Comparison of ENCODE assay signal across 29 mouse cellular contexts in the genomic region with DNA sequence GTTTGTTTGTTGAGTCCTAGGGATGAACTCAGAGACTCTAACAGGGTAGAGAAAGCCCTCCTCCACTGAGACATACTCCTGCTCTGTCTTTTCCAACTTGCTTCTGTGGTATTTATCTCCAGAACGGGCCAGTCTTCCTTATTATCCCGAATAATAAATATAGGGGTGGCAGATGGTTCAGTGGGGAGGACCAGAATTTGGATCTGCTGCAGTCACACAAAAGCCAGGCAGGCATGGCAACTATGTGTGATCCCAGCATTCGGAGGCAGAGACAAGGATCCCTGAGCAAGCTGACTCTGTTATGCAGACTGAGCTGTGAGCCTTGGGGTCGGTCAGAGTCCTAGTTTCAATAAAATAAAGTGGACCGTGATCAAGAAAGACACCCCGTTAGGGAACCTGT. TPM values are rescaled to one million over a fixed set of nuclear protein-coding genes. Genes with fewer than 3 reads are reported as not detected.
A peak's percentile ranks its signal among the peaks of the same experiment; 100 is the strongest.
DNase-seq lines count a peak whose midpoint lies in the region; ATAC-seq and TF ChIP-seq lines count a peak whose summit lies in the region.
"Had no signal": no experiment of that assay in that cellular context is flagged by ENCODE, and none has a peak within 500 bp of the region (broad histone marks: within the 10 kb centered on the region; RNA-seq: fewer than 3 reads in every experiment).

No protein-coding gene starts in this region.

- H3K27ac ChIP-seq in forebrain, postnatal 0 days (ENCODE audit: low read depth, low read length) = no peak overlapping the region
- H3K27ac ChIP-seq in forebrain, embryonic 12.5 days = no peak overlapping the region
- H3K27ac ChIP-seq: embryonic facial prominence, embryonic 10.5 days; embryonic facial prominence, embryonic 13.5 days; forebrain, embryonic 10.5 days; heart, embryonic 15.5 days; hindbrain, embryonic 13.5 days; intestine, embryonic 15.5 days had no signal

- H3K36me3 ChIP-seq in forebrain, postnatal 0 days (ENCODE audit: insufficient read depth) = no peaks in the 10 kb centered on the region
- no peaks in the 10 kb centered on the region for H3K36me3 ChIP-seq in forebrain, embryonic 12.5 days (replicated peaks)
- H3K36me3 ChIP-seq: embryonic facial prominence, embryonic 10.5 days; embryonic facial prominence, embryonic 13.5 days; forebrain, embryonic 10.5 days; heart, embryonic 12.5 days; heart, embryonic 15.5 days; hindbrain, embryonic 13.5 days; intestine, embryonic 15.5 days had no signal

- H3K9me3 ChIP-seq in forebrain, postnatal 0 days (ENCODE audit: low read length) = peaks cover 4% of the 10 kb centered on the region
- no peaks in the 10 kb centered on the region for H3K9me3 ChIP-seq in forebrain, embryonic 12.5 days
- H3K9me3 ChIP-seq: heart, embryonic 15.5 days; hindbrain, embryonic 13.5 days; intestine, embryonic 15.5 days had no signal

- WGBS in forebrain, postnatal 0 days = 72% methylated on average over 6 of the region's 6 CpGs
- 86% methylated on average over 6 of the region's 6 CpGs for whole genome bisulfite sequencing in forebrain, embryonic 12.5 days
- 78% methylated on average over 6 of the region's 6 CpGs for WGBS in lung, adult 2 months

- no peak overlapping the region for H3K4me2 ChIP-seq in forebrain, postnatal 0 days (ENCODE audit: low read depth)
- H3K4me2 ChIP-seq in forebrain, embryonic 12.5 days = no peak overlapping the region
- H3K4me2 ChIP-seq: embryonic facial prominence, embryonic 13.5 days; heart, embryonic 12.5 days; heart, embryonic 15.5 days; hindbrain, embryonic 13.5 days; intestine, embryonic 15.5 days had no signal

- no peaks in the 10 kb centered on the region for H3K4me1 ChIP-seq in forebrain, postnatal 0 days (ENCODE audit: insufficient read depth)
- no peaks in the 10 kb centered on the region for H3K4me1 ChIP-seq in forebrain, embryonic 12.5 days
- H3K4me1 ChIP-seq in lung, adult 2 months (ENCODE audit: control insufficient read depth, insufficient read depth, low read length) = no peaks in the 10 kb centered on the region
- H3K4me1 ChIP-seq: embryonic facial prominence, embryonic 10.5 days; embryonic facial prominence, embryonic 13.5 days; forebrain, embryonic 10.5 days; heart, embryonic 12.5 days; heart, embryonic 15.5 days; hindbrain, embryonic 13.5 days; intestine, embryonic 15.5 days had no signal

- no peak overlapping the region for H3K9ac ChIP-seq in forebrain, postnatal 0 days
- H3K9ac ChIP-seq in forebrain, embryonic 12.5 days = no peak overlapping the region
- H3K9ac ChIP-seq: embryonic facial prominence, embryonic 13.5 days; heart, embryonic 12.5 days; heart, embryonic 15.5 days; hindbrain, embryonic 13.5 days; intestine, embryonic 15.5 days had no signal

- ATAC-seq in forebrain, postnatal 0 days = peak; percentile 12; the same call in 1 of the 2 replicates
- ATAC-seq in forebrain, embryonic 12.5 days (ENCODE audit: low FRiP score) = no peak
- ATAC-seq: activated CD4-positive, CD25-positive, alpha-beta regulatory T cell, adult 4 months; forebrain, embryonic 14.5 days; hindbrain, embryonic 16.5 days; intestine, embryonic 15.5 days had no signal

- no peak overlapping the region for H3K4me3 ChIP-seq in forebrain, postnatal 0 days (ENCODE audit: low read depth, low read length)
- H3K4me3 ChIP-seq in forebrain, embryonic 12.5 days (replicated peaks) = no peak overlapping the region
- no peak overlapping the region for H3K4me3 ChIP-seq in lung, adult 2 months (replicated peaks; ENCODE audit: extremely low read depth, low read depth, low read length)
- H3K4me3 ChIP-seq: embryonic facial prominence, embryonic 10.5 days; embryonic facial prominence, embryonic 13.5 days; erythroblast, embryonic 14.5 days; forebrain, embryonic 10.5 days; heart, embryonic 12.5 days; heart, embryonic 15.5 days; hindbrain, embryonic 13.5 days; intestine, embryonic 15.5 days had no signal

- H3K27me3 ChIP-seq in forebrain, postnatal 0 days (ENCODE audit: insufficient read depth, low read length) = no peaks in the 10 kb centered on the region
- H3K27me3 ChIP-seq in forebrain, embryonic 12.5 days = no peaks in the 10 kb centered on the region
- H3K27me3 ChIP-seq: embryonic facial prominence, embryonic 13.5 days; heart, embryonic 12.5 days; heart, embryonic 15.5 days; hindbrain, embryonic 13.5 days; intestine, embryonic 15.5 days had no signal

- TF ChIP-seq POLR2A in lung, adult 2 months (IDR thresholded peaks at IDR 0.05; ENCODE audit: borderline replicate concordance, extremely low read depth, low read depth, low read length) = no peak

- DNase-seq in forebrain, postnatal 0 days = no peak
- peak; percentile 46 for DNase-seq in brain, adult 2 months (ENCODE audit: low read depth, low spot score)
- DNase-seq in layer of hippocampus, adult 18-20 months (ENCODE audit: low spot score in 2 of 2) = peak; percentile 20 to 74
- peak; percentile 31 for DNase-seq in layer of hippocampus, adult 9-10 months (ENCODE audit: low spot score)
- no peak for DNase-seq in lung, adult 2 months
- no peak for DNase-seq in heart, postnatal 14 days
- no peak for DNase-seq in spleen, adult 18-20 months
- DNase-seq: adrenal gland, adult 8-10 months; adrenal gland, postnatal 25 days; cerebellum, adult 8-10 months; cerebellum, postnatal 14 days; gastrocnemius, postnatal 25 days; heart, adult 18-20 months; heart, postnatal 10 days; heart, postnatal 4 days had no signal

- intact Hi-C loops in heart, postnatal 14 days (cut with DNase I) = no loop called here

- no peak for TF ChIP-seq CTCF in forebrain, postnatal 0 days (IDR thresholded peaks at IDR 0.05; ENCODE audit: low read depth)
- TF ChIP-seq CTCF in lung, adult 2 months (IDR thresholded peaks at IDR 0.05; ENCODE audit: insufficient read depth, low read length) = no peak

RNA-seq across cellular contexts. Expression of gene C1qtnf2, which starts 27.2 kb away (rescaled TPM):
- 15.5 and 16.8 TPM in 2 replicates for total RNA-seq in forebrain, postnatal 0 days (2014; rRNA removed)
- polyA plus RNA-seq in forebrain, postnatal 0 days (2015; fragmentation: Nextera tagmentation; extraction: Ambion mirVana) = 17.6 and 18.7 TPM in 2 replicates
- polyA plus RNA-seq in forebrain, embryonic 12.5 days (2016; fragmentation: Nextera tagmentation; extraction: Ambion mirVana) = 1.7 and 2.1 TPM in 2 replicates
- 1 to 10 TPM in 1 of 2 experiments, under 1 TPM in 1; 0.74 to 2.0 TPM for total RNA-seq in layer of hippocampus, adult 18-20 months (2021)
- 35.1 and 62.4 TPM in 2 replicates for polyA plus RNA-seq in lung, adult 2 months (2012; rRNA removed)
- total RNA-seq in heart, postnatal 14 days (2021) = 1 to 10 TPM; 10.0 TPM
- total RNA-seq: common myeloid progenitor, adult 5-6 weeks; ES-E14 had no signal
- polyA plus RNA-seq: activated CD4-positive, CD25-positive, alpha-beta regulatory T cell, adult 4 months; erythroblast, embryonic 14.5 days had no signal

RNA-seq across cellular contexts. Expression of gene Ccnjl, which starts 27.3 kb away (rescaled TPM):
- total RNA-seq in forebrain, postnatal 0 days (2014; rRNA removed) = 1.3 and 1.8 TPM in 2 replicates
- polyA plus RNA-seq in forebrain, postnatal 0 days (2015; fragmentation: Nextera tagmentation; extraction: Ambion mirVana) = 2.3 and 4.5 TPM in 2 replicates
- 20.6 and 22.1 TPM in 2 replicates for polyA plus RNA-seq in forebrain, embryonic 12.5 days (2016; fragmentation: Nextera tagmentation; extraction: Ambion mirVana)
- total RNA-seq in layer of hippocampus, adult 18-20 months (2021) = 1 to 10 TPM; 9.7 to 9.8 TPM
- 3.7 and 3.8 TPM in 2 replicates for polyA plus RNA-seq in lung, adult 2 months (2012; rRNA removed)
- 1 to 10 TPM; 7.4 to 8.5 TPM for total RNA-seq in heart, postnatal 14 days (2021)
- polyA plus RNA-seq: erythroblast, embryonic 14.5 days had no signal

Comparison
In these comparisons a context has a peak if more than half of its experiments do, and no peak if none do; other contexts are left out.
1. DNase-seq: peak in brain, adult 2 months (single experiment), layer of hippocampus, adult 18-20 months (2 of 2) and layer of hippocampus, adult 9-10 months (single experiment); none in forebrain, postnatal 0 days (single experiment), lung, adult 2 months (single experiment), heart, postnatal 14 days (0 of 2) and spleen, adult 18-20 months (0 of 2).